Mouse (Mus musculus) intestine, embryonic 14.5 days (tissue): ENCODE results near the gene H6pd. TPM values are rescaled to one million over a fixed set of nuclear protein-coding genes. Genes with fewer than 3 reads are reported as not detected.
A peak's percentile ranks its signal among the peaks of the same experiment; 100 is the strongest.

Experiments
- ATAC-seq: fragments of 200-750 bp; cut with Nextera tagmentation; replicated peaks from 2 replicates; pipeline ENCODE4 v1.8.0; 2017; ENCODE audit warnings: low read depth, moderate number of reproducible peaks, moderate TSS enrichment, moderate library complexity; ENCODE audit not compliant: low FRiP score, low TSS enrichment
- DNase-seq: peaks from one replicate; pipeline ENCODE4 v3.0.0-alpha.2; 2018; ENCODE audit warnings: low spot score
- H3K27ac ChIP-seq: fragments of 300-500 bp; sonication (generic); 2 replicates; pipeline ENCODE4 v1.5.1; 2014; ENCODE audit warnings: low read depth, mild to moderate bottlenecking, control low read depth
- H3K27me3 ChIP-seq: fragments of 300-500 bp; sonication (generic); replicated peaks from 2 replicates; pipeline ENCODE4 v1.6.1; 2014; ENCODE audit warnings: low read length, control low read depth; ENCODE audit not compliant: control insufficient read depth, insufficient read depth
- H3K36me3 ChIP-seq: fragments of 300-500 bp; sonication (generic); 2 replicates; pipeline ENCODE4 v1.6.1; 2014; ENCODE audit warnings: low read length, control low read depth; ENCODE audit not compliant: control insufficient read depth, insufficient read depth
- H3K4me1 ChIP-seq: fragments of 300-500 bp; sonication (generic); replicated peaks from 2 replicates; pipeline ENCODE4 v1.6.1; 2014; ENCODE audit warnings: low read length, control low read depth, mixed read lengths; ENCODE audit not compliant: control insufficient read depth, insufficient read depth
- H3K4me2 ChIP-seq: fragments of 300-500 bp; sonication (generic); 2 replicates; pipeline ENCODE4 v1.6.1; 2014; ENCODE audit warnings: low read length
- H3K4me3 ChIP-seq: fragments of 300-500 bp; sonication (generic); 2 replicates; pipeline ENCODE4 v1.5.1; 2014; ENCODE audit warnings: low read depth, low read length, control low read depth, mixed read lengths
- H3K9ac ChIP-seq: fragments of 300-500 bp; sonication (generic); 2 replicates; pipeline ENCODE4 v1.6.1; 2014; ENCODE audit warnings: mild to moderate bottlenecking, low read length
- H3K9me3 ChIP-seq: fragments of 300-500 bp; sonication (generic); 2 replicates; pipeline ENCODE4 v1.6.1; 2016; ENCODE audit warnings: low read length, control low read depth; ENCODE audit not compliant: control insufficient read depth
- WGBS: fragments of 180-500 bp; shearing (Covaris S2); extraction: QIAGEN DNeasy Blood & Tissue Kit; methylation state at CpG from one replicate; pipeline ENCODE4 v1.1.7; 2014; 5-methylcytosine and 5-hydroxymethylcytosine counted together
- polyA plus RNA-seq: library from polyadenylated mRNA; unstranded; fragments of >200 nt; fragmentation: Nextera tagmentation; extraction: Ambion mirVana; gene quantifications from 2 replicates; pipeline ENCODE4 v1.2.1, GENCODE M21; 2014

Gene H6pd
- polyA plus RNA-seq, 1 experiment from 2014 or later = 14.0 TPM

GRCm38 (mm10) chr4:150013186-150013690 is 4.4 kb upstream of the H6pd start:
- H3K4me3 ChIP-seq = no peak overlapping the region
- H3K9me3 ChIP-seq = no peaks in the 10 kb centered on the region
- WGBS = 91% methylated on average over 8 of the region's 8 CpGs
- H3K36me3 ChIP-seq = no peaks in the 10 kb centered on the region
- no peak overlapping the region for H3K4me2 ChIP-seq
- DNase-seq = no peak
- no peaks in the 10 kb centered on the region for H3K27me3 ChIP-seq
- no peak overlapping the region for H3K27ac ChIP-seq
- peaks cover 11% of the 10 kb centered on the region for H3K4me1 ChIP-seq
- no peak for ATAC-seq
- H3K9ac ChIP-seq = no peak overlapping the region

DNA sequence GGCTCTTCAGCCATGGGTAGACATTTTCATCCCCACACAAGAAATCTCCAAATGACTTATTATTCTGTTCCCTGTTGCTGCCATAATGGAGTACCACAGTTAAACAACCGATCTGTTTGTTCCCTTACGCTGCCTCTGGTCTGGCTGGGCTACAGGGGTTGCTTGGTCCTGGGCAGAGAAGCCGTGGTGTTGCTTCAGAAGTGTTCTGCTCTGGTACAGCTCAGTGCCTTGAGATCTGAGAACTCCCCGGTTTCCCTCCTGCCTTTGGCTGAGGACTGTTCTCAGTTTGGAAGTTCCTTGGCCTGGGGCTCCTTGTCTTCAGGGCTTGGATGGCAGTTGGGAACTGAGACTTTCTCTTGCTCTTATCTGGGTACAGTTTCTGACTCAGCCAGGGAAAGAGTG is 3.5 kb upstream of the H6pd start:
- DNase-seq (no peak), ATAC-seq (no peak)
- no peaks in the 10 kb centered on the region for H3K36me3 ChIP-seq
- H3K27me3 ChIP-seq = no peaks in the 10 kb centered on the region
- H3K27ac ChIP-seq = no peak overlapping the region
- H3K4me3 ChIP-seq = no peak overlapping the region
- peaks cover 19% of the 10 kb centered on the region for H3K4me1 ChIP-seq
- no peaks in the 10 kb centered on the region for H3K9me3 ChIP-seq
- no peak overlapping the region for H3K4me2 ChIP-seq
- WGBS = 49% methylated on average over 4 of the region's 4 CpGs
- no peak overlapping the region for H3K9ac ChIP-seq

DNA sequence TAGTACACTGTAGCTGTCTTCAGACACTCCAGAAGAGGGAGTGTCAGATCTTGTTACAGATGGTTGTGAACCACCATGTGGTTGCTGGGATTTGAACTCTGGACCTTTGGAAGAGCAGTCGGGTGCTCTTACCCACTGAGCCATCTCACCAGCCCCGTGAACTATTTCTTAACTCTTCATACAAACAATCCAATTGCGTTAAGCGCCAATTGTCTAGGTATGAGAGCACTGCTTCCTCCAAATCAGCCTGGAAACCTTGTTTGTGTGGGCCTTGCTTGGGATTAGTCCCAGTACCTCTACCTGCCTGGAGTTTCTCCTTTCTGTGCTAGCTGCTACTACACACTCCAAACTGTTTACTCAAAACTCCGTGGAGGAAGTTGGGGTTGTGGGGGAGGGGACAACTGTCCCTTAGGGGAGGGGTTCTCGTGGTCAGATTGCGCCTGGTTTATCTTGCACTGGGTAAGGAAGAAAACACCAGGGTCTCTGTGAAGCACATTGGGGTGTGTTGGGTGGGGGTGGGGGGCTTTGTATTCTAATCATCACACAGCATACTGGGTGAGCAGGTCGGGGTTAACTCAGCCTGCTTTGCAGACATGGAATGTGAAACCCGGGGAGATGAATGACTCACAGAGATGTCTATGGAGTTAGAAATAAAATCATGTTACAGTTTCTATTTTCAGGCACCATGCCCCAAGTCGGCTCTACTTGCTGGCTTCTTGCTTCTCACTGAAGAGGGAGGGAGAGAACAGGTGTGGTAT is 2.9 kb upstream of the H6pd start:
- Histone ChIP-seq H3K9me3 (no peaks in the 10 kb centered on the region), H3K27me3 (no peaks in the 10 kb centered on the region), H3K4me2 (0 out of 2 replicates have a peak overlapping the region, but pooled peaks have one; percentile 6), H3K27ac (no peak overlapping the region), H3K4me1 (peaks cover 19% of the 10 kb centered on the region), H3K36me3 (no peaks in the 10 kb centered on the region), H3K9ac (no peak overlapping the region), H3K4me3 (no peak overlapping the region)
- WGBS = 23% methylated on average over 10 of the region's 10 CpGs
- ATAC-seq (no peak), DNase-seq (no peak)

DNA sequence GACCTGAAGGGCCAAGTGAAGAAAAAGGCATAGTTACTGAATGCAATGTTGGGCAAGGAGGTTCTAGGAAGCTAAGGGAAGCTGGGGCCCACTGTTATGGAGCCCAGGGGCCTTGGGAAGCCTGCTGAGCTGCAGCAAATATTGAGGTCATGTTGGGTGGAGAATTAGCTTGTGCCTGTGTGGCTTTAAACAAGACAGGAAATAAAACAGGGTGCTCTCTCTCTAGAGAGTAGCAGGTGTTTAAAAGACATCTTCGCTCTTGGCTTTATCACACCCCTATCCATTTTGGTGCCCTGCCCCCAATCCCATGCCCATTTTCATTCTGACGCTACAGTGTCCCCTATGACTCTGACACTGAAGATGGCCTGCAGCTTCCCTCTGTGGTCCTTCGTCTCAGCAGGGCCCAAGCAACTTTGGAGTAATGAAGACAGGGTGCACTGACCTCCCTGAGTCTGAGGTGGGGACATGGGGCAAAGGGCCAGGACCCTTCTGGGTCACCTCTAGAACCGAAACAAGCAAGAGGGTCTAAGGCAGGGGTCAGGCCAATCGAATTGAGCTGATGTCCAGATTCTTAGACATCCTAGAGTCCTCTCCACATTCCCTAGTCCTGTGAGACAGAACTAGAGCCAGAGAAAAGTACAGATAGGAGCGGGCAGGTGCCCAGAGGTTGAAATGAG is 1.4 kb upstream of the H6pd start:
- Histone ChIP-seq H3K4me2 (no peak overlapping the region), H3K27me3 (no peaks in the 10 kb centered on the region), H3K27ac (no peak overlapping the region), H3K36me3 (no peaks in the 10 kb centered on the region), H3K9ac (no peak overlapping the region), H3K4me1 (peaks cover 19% of the 10 kb centered on the region), H3K9me3 (no peaks in the 10 kb centered on the region), H3K4me3 (no peak overlapping the region)
- DNase-seq (no peak), ATAC-seq (no peak)
- 92% methylated on average over 6 of the region's 6 CpGs for WGBS

GRCm38 (mm10) chr4:150009587-150009930 is 736 bp upstream of the H6pd start:
- H3K9ac ChIP-seq = no peak overlapping the region
- 76% methylated on average over 6 of the region's 6 CpGs for WGBS

DNA sequence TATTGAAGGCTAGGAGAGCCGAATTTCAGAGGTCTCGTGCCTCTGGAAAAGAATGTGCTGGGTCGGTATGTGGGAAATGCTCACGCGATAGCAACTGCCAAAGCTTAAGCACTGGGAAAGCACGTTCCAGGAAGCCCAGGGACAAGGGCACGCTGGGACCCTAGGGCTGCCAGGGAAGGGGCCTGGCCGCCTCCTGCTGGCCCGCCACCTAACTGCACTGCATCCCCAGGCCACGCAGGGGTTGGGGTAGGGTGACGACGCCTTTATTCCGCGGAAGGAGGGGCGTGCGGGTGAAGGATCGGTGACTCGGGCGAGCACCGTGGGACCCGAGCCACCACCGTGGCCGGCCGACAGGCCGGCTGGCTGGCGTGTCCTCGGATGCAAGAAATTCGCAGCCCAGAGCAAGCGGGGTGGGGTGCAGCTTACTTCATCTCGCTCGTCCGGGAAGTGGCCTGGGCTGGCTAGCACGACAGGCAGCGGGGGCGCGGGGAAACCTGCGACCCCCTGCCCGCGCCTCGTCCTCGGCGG is 434 bp downstream of the H6pd start:
- no peaks in the 10 kb centered on the region for H3K9me3 ChIP-seq
- under 1% methylated on average over 42 of the region's 42 CpGs for WGBS

More at GRCm38 (mm10) chr4:150009587-150009930, 736 bp upstream of the H6pd start:
- no peak for DNase-seq
- no peaks in the 10 kb centered on the region for H3K9me3 ChIP-seq
- no peaks in the 10 kb centered on the region for H3K36me3 ChIP-seq
- ATAC-seq = no peak
- H3K27me3 ChIP-seq = no peaks in the 10 kb centered on the region
- H3K4me1 ChIP-seq = peaks cover 19% of the 10 kb centered on the region
- peak overlapping the region; percentile 75; the same call in 1 of the 2 replicates for H3K4me2 ChIP-seq
- H3K4me3 ChIP-seq = no peak overlapping the region
- H3K27ac ChIP-seq = peak overlapping the region; percentile 96; the same call in 1 of the 2 replicates

DNA sequence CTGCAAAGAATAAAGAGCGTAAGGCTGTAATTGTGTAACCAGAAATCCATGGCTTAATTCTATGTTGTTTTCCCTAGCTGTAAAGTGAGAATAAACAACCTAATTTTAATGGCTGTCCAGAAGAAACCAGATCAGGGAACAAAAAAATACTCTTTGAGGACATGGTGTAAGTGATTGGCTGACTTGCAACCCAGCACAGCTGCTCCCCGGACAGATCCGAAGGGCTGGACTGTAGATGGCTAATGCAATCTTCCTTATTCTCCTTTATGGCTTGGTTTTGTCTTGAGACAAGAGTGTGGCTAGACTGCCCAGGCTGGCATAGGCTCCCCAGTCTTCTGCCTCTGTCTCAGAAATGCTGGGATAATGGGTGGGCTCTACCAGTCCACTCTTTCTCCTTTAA is 1.4 kb downstream of the H6pd start:
- Histone ChIP-seq H3K27me3 (no peaks in the 10 kb centered on the region), H3K36me3 (no peaks in the 10 kb centered on the region), H3K4me1 (peaks cover 34% of the 10 kb centered on the region), H3K27ac (0 out of 2 replicates have a peak overlapping the region, but pooled peaks have one; percentile 96), H3K4me3 (no peak overlapping the region), H3K4me2 (peak overlapping the region; percentile 75; the same call in 1 of the 2 replicates), H3K9ac (no peak overlapping the region), H3K9me3 (no peaks in the 10 kb centered on the region)
- WGBS = 71% methylated on average over 3 of the region's 3 CpGs
- ATAC-seq (no peak), DNase-seq (no peak)

More for the DNA sequence above, 434 bp downstream of the H6pd start:
- Histone ChIP-seq H3K4me3 (peak overlapping the region; percentile 72), H3K9ac (peak overlapping the region; percentile 90), H3K27ac (peak overlapping the region; percentile 96), H3K27me3 (no peaks in the 10 kb centered on the region), H3K4me2 (peak overlapping the region; percentile 75), H3K4me1 (peaks cover 24% of the 10 kb centered on the region), H3K36me3 (no peaks in the 10 kb centered on the region)
- ATAC-seq (peak; percentile 82), DNase-seq (peak; percentile 91)

DNA sequence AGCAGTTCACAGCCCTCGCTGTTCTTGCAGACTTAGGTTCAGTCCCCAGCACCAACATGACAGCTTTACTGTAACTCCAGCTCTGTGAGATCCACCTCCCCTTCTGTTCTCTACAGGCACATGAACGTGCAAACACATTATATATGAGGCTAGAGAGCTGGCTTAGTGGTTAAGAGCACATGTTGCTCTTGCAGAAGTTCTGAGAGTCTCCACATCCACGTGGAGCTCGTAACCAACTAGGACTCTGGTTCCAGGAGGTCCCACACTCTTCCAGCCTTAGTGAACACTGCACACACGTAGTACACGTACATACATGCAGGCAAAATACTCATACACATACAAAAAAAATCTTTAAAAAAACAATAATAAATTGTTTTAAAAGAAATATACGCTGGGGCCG is 1.8 kb downstream of the H6pd start:
- 78% methylated on average over 8 of the region's 8 CpGs for WGBS
- no peak for DNase-seq
- H3K27me3 ChIP-seq = no peaks in the 10 kb centered on the region
- no peaks in the 10 kb centered on the region for H3K9me3 ChIP-seq
- H3K36me3 ChIP-seq = no peaks in the 10 kb centered on the region
- H3K9ac ChIP-seq = no peak overlapping the region
- no peak overlapping the region for H3K27ac ChIP-seq
- no peak for ATAC-seq
- no peak overlapping the region for H3K4me2 ChIP-seq
- H3K4me3 ChIP-seq = no peak overlapping the region
- peaks cover 36% of the 10 kb centered on the region for H3K4me1 ChIP-seq
